Mouse (Mus musculus) small intestine, adult 2 months (tissue): ENCODE data around the gene Usp50. TPM values are rescaled to one million over a fixed set of nuclear protein-coding genes. Genes with fewer than 3 reads are reported as not detected.

Source experiments
- H3K27ac ChIP-seq: fragments of 200-500 bp; 2 replicates; pipeline ENCODE4 v1.5.1; 2012; ENCODE audit warnings: low read depth, low read length, control low read depth, inconsistent platforms; ENCODE audit not compliant: insufficient read depth
- H3K27me3 ChIP-seq: fragments of 200-500 bp; 2 replicates; pipeline ENCODE4 v1.6.1; 2012; ENCODE audit warnings: mild to moderate bottlenecking, moderate library complexity, low read length, inconsistent platforms; ENCODE audit not compliant: control insufficient read depth, insufficient read depth
- H3K36me3 ChIP-seq: fragments of 200-500 bp; 2 replicates; pipeline ENCODE4 v1.6.1; 2012; ENCODE audit warnings: mild to moderate bottlenecking, low read length, control low read depth, inconsistent platforms; ENCODE audit not compliant: control insufficient read depth, insufficient read depth
- H3K4me1 ChIP-seq: fragments of 200-500 bp; 2 replicates; pipeline ENCODE4 v1.6.1; 2012; ENCODE audit warnings: low read length, inconsistent platforms, mixed read lengths; ENCODE audit not compliant: control insufficient read depth, insufficient read depth, insufficient read length
- H3K4me3 ChIP-seq: fragments of 200-500 bp; 2 replicates; pipeline ENCODE4 v1.5.1; 2012; ENCODE audit warnings: low read depth, mild to moderate bottlenecking, control low read depth, inconsistent platforms, low read length, moderate library complexity
- CTCF ChIP-seq: fragments of 200-500 bp; IDR thresholded peaks from 2 replicates; pipeline ENCODE4 v1.5.1; 2012; ENCODE audit warnings: low read depth, mild to moderate bottlenecking, control low read depth, inconsistent platforms, low read length, moderate library complexity, mixed read lengths; ENCODE audit not compliant: insufficient replicate concordance, insufficient read length; ENCODE audit errors: extremely low read depth
- POLR2A ChIP-seq: fragments of 200-500 bp; IDR thresholded peaks from 2 replicates; pipeline ENCODE4 v1.6.1; 2012; ENCODE audit warnings: low read depth, mild to moderate bottlenecking, control low read depth, inconsistent platforms, low read length, moderate library complexity
- WGBS: fragments of 180-500 bp; shearing (Covaris S2); methylation state at CpG from one replicate; pipeline ENCODE4 v1.1.7; 2018; 5-methylcytosine and 5-hydroxymethylcytosine counted together
- polyA plus RNA-seq: library from polyadenylated mRNA; depleted of rRNA; stranded (reverse); fragments of >200 nt; gene quantifications from 2 replicates; pipeline ENCODE4 v1.2.3, GENCODE M21; 2012

Gene Usp50
- polyA plus RNA-seq, 1 experiment = 0.52 TPM

DNA sequence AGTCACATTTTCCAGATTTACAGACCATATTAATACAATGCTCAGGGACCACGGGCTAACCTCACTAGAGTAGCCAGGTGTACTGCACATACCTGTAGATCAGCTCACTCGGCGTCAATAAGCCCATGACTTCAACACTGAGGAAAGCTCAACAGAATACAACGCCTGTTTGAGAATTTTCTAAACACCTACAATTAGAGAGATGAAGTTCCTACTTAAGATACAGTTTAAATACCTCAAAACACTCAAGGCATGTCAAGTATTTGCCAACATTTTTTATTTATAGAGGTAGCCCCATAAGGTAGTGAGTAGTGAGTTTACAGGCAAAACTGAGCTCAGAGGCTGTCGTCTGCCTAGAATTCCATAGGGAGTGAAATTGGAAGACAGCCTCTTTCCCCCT lies 39.9 kb downstream of the Usp50 start:
- 87% methylated on average over 5 of the region's 5 CpGs for WGBS
- H3K4me1 ChIP-seq = no peaks in the 10 kb centered on the region
- H3K27ac ChIP-seq = no peak overlapping the region
- peaks cover 58% of the 10 kb centered on the region for H3K36me3 ChIP-seq
- no peaks in the 10 kb centered on the region for H3K27me3 ChIP-seq
- no peak overlapping the region for H3K4me3 ChIP-seq
- TF ChIP-seq POLR2A (no peak), CTCF (no peak)

GRCm38 (mm10) chr2:126740314-126740713 lies 43.0 kb downstream of the Usp50 start:
- no peak for TF ChIP-seq POLR2A
- TF ChIP-seq CTCF = no peak
- WGBS = 82% methylated on average over 2 of the region's 2 CpGs
- H3K4me3 ChIP-seq = no peak overlapping the region
- H3K36me3 ChIP-seq = peaks cover 51% of the 10 kb centered on the region
- no peak overlapping the region for H3K27ac ChIP-seq
- H3K27me3 ChIP-seq = no peaks in the 10 kb centered on the region
- H3K4me1 ChIP-seq = no peaks in the 10 kb centered on the region

DNA sequence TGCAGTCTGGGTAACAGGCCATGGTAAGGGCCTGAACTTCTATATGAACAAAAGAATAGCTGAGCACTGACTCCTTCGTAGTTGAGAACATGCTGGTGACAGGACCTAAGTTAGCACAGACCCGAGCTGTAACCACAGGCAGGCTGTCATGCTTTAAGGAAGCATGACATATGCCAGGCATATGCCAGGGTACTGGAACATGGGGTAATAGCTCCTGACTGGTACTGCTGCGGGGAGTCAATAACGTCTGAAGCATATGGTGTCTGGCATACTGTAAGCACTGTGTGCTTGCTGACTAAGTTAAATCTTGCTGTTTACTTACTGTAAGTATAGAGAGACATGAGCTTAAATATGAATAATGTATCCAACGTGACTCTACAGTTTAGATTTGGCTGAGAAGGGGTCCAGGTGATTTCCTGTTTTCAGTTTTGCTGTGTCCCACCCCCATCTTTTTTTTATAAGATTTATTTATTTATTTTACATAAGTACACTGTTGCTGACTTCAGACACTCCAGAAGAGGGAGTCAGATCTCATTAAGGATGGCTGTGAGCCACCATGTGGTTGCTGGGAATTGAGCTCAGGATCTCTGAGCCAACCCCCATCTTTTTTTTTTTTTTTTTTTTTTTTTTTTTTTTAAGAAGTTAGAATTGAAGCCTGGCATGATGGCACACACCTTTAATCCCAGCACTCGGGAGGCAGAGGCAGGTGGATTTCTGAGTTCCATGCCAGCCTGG lies 47.8 kb downstream of the Usp50 start:
- peaks cover 51% of the 10 kb centered on the region for H3K36me3 ChIP-seq

DNA sequence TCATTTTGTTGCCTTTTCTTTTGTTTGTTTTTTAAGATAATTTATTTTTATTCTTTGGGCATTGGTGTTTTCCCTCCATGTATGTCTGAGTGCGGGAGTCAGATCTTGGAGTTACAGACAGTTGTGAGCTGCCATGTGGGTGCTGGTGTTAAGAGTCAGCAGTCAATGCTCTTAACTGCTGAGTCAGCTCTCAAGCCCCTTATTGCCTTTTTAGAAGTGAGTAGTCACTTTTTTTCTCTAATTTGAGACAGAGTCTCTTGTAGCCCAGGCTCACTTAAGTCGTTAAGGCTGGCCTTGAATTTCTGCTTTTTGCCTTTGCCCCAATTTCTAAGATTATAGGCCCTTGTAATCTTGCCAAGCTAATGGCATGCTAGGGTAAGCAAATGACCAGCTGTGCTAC lies 52.8 kb downstream of the Usp50 start:
- Histone ChIP-seq H3K4me3 (no peak overlapping the region), H3K4me1 (no peaks in the 10 kb centered on the region), H3K27ac (no peak overlapping the region), H3K36me3 (peaks cover 47% of the 10 kb centered on the region), H3K27me3 (no peaks in the 10 kb centered on the region)
- WGBS = 80% methylated on average over 2 of the region's 2 CpGs
- TF ChIP-seq CTCF (no peak), POLR2A (no peak)

More for the DNA sequence above, 47.8 kb downstream of the Usp50 start:
- WGBS = 83% methylated on average over 6 of the region's 6 CpGs
- H3K27me3 ChIP-seq = no peaks in the 10 kb centered on the region
- H3K4me1 ChIP-seq = no peaks in the 10 kb centered on the region
- no peak overlapping the region for H3K27ac ChIP-seq
- H3K4me3 ChIP-seq = no peak overlapping the region
- no peak for TF ChIP-seq POLR2A
- TF ChIP-seq CTCF = no peak

DNA sequence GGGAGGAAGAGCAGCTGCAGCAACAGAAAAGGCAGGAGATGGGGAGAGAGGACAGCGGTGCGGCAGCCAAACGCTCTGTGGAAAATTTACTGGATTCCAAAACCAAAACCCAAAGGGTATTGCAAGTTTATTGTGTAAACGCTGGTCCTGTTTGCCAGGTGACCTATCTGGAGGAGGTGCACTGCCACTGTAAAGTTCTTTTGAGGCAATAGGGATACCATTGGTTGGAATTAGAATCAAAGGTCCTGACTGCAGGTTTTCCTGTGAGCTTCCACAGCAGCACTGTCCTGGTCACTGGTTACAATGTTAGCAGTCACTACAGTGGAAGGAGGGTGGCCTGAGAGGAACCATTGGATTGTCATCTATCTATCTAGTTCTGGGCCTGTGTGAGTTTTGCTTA lies 54.1 kb downstream of the Usp50 start:
- Histone ChIP-seq H3K4me1 (no peaks in the 10 kb centered on the region), H3K27me3 (no peaks in the 10 kb centered on the region), H3K27ac (no peak overlapping the region), H3K4me3 (no peak overlapping the region), H3K36me3 (peaks cover 48% of the 10 kb centered on the region)
- TF ChIP-seq POLR2A = no peak
- TF ChIP-seq CTCF = no peak
- WGBS = 94% methylated on average over 4 of the region's 4 CpGs

DNA sequence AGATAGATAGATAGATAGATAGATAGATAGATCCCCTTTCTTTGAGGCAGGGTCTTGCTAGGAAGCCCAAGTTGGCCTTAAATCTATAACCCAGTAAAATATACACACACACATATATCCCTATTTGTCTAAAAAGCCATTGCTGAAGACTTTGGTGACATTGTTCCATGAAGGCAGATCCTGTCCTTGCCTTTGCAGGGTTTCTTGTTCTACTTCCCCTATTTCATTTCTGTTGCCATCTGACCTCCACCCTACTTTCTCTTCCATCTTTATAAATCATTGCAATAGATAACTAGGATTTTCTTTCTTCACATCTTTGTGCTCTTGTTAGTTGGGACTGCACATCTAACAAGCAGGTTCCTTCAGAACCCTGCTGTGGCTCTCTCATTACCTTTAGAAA lies 70.3 kb downstream of the Usp50 start:
- Histone ChIP-seq H3K4me1 (0 out of 2 replicates have a peak, but pooled peaks cover 1% of the 10 kb centered on the region), H3K4me3 (no peak overlapping the region), H3K27me3 (no peaks in the 10 kb centered on the region), H3K36me3 (peaks cover 3% of the 10 kb centered on the region), H3K27ac (no peak overlapping the region)
- TF ChIP-seq CTCF (no peak), POLR2A (no peak)

- H3K27me3 ChIP-seq = no peaks in the 10 kb centered on the region
- H3K4me3 ChIP-seq = no peak overlapping the region
- no peaks in the 10 kb centered on the region for H3K36me3 ChIP-seq
- 95% methylated on average over 5 of the region's 5 CpGs for WGBS
- no peak overlapping the region for H3K27ac ChIP-seq
- H3K4me1 ChIP-seq = 0 out of 2 replicates have a peak, but pooled peaks cover 1% of the 10 kb centered on the region
- TF ChIP-seq CTCF (no peak), POLR2A (no peak)
Observed at GRCm38 (mm10) chr2:126712526-126712925, 70.7 kb downstream of the Usp50 start.
